ENCODE assay signal across 11 mouse cellular contexts in the genomic region with DNA sequence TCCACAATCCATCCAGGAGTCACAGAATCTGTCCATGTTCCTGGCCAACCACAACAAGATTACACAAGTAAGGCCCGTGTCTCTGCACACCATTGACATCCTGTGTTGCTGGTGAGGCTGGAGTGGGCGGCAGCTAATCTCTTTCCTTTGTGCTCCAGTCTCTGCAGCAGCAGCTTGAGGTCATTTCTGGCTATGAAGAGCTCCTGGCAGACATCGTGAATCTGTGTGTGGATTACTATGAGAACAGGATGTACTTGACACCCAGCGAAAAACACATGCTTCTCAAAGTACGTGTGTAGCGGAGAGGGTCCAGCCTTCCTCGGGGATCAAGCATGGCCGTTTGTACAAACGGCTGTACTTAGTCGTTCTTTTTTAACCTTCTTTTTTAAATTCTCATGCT. TPM values are rescaled to one million over a fixed set of nuclear protein-coding genes. Genes with fewer than 3 reads are reported as not detected.
DNase-seq lines count a peak whose midpoint lies in the region; ATAC-seq and TF ChIP-seq lines count a peak whose summit lies in the region.
"Had no signal": no experiment of that assay in that cellular context is flagged by ENCODE, and none has a peak within 500 bp of the region (broad histone marks: within the 10 kb centered on the region; RNA-seq: fewer than 3 reads in every experiment).

No protein-coding gene starts in this region.

- no peaks in the 10 kb centered on the region for H3K9me3 ChIP-seq in heart, embryonic 11.5 days (replicated peaks; ENCODE audit: control insufficient read depth, low read length)
- no peaks in the 10 kb centered on the region for H3K9me3 ChIP-seq in heart, postnatal 0 days (replicated peaks; ENCODE audit: control insufficient read depth, low read length)
- H3K9me3 ChIP-seq in forebrain, embryonic 13.5 days (replicated peaks), result no peaks in the 10 kb centered on the region
- H3K9me3 ChIP-seq: G1E had no signal

- TF ChIP-seq CTCF in heart, postnatal 0 days (IDR thresholded peaks at IDR 0.05; ENCODE audit: low read depth), result no peak

- no peak overlapping the region for H3K27ac ChIP-seq in heart, embryonic 11.5 days (ENCODE audit: low read depth, low read length)
- peak overlapping the region; percentile 65 for H3K27ac ChIP-seq in heart, postnatal 0 days (ENCODE audit: low read depth)
- H3K27ac ChIP-seq in forebrain, embryonic 13.5 days, result no peak overlapping the region

- peak; percentile 99 for DNase-seq in heart, adult 11 months
- DNase-seq in gastrocnemius, postnatal 10 days, result peak; percentile 13
- peak; percentile 65 for DNase-seq in heart, postnatal 0 days (ENCODE audit: low spot score)
- peak; percentile 44 for DNase-seq in lung, postnatal 14 days
- no peak for DNase-seq in layer of hippocampus, postnatal 36 days

- peak; percentile 54; the same call in 1 of the 2 replicates for TF ChIP-seq EP300 in heart, postnatal 0 days (IDR thresholded peaks at IDR 0.05; ENCODE audit: low read depth)

- H3K27me3 ChIP-seq in heart, embryonic 11.5 days (ENCODE audit: control insufficient read depth, insufficient read depth, low read length), result no peaks in the 10 kb centered on the region
- H3K27me3 ChIP-seq in heart, postnatal 0 days (ENCODE audit: control insufficient read depth, insufficient read depth, low read length), result no peaks in the 10 kb centered on the region
- H3K27me3 ChIP-seq in forebrain, embryonic 13.5 days, result no peaks in the 10 kb centered on the region

- peaks cover 31% of the 10 kb centered on the region for H3K36me3 ChIP-seq in heart, embryonic 11.5 days (ENCODE audit: control insufficient read depth, insufficient read depth, low read length)
- peaks cover 89% of the 10 kb centered on the region for H3K36me3 ChIP-seq in heart, postnatal 0 days (replicated peaks; ENCODE audit: control insufficient read depth, insufficient read depth, low read length)
- peaks cover 91% of the 10 kb centered on the region for H3K36me3 ChIP-seq in forebrain, embryonic 13.5 days (ENCODE audit: poor library complexity, severe bottlenecking)

- H3K9ac ChIP-seq in heart, embryonic 11.5 days (ENCODE audit: low read depth, low read length), result no peak overlapping the region
- no peak overlapping the region for H3K9ac ChIP-seq in heart, postnatal 0 days (replicated peaks; ENCODE audit: low read depth, low read length)
- H3K9ac ChIP-seq in forebrain, embryonic 13.5 days, result no peak overlapping the region

- H3K4me3 ChIP-seq in heart, embryonic 11.5 days (ENCODE audit: low read depth, low read length), result no peak overlapping the region
- no peak overlapping the region for H3K4me3 ChIP-seq in heart, postnatal 0 days (ENCODE audit: low read depth, low read length)
- H3K4me3 ChIP-seq in forebrain, embryonic 13.5 days, result no peak overlapping the region

- 77% methylated on average over 10 of the region's 10 CpGs for WGBS in heart, embryonic 11.5 days (ENCODE audit: insufficient replicate concordance)
- WGBS in heart, postnatal 0 days, result 54% methylated on average over 10 of the region's 10 CpGs
- WGBS in forebrain, embryonic 13.5 days, result 89% methylated on average over 10 of the region's 10 CpGs

- no peak for ATAC-seq in heart, embryonic 11.5 days (replicated peaks; ENCODE audit: insufficient number of reproducible peaks, low FRiP score, low TSS enrichment)
- peak; percentile 89 for ATAC-seq in heart, postnatal 0 days (ENCODE audit: insufficient read depth, low read depth)
- ATAC-seq in forebrain, embryonic 13.5 days, result no peak
- no peak for ATAC-seq in monocyte, adult 5-6 weeks (replicated peaks; ENCODE audit: insufficient number of reproducible peaks, low FRiP score, low TSS enrichment, poor library complexity, severe bottlenecking)
- ATAC-seq: inflammation-experienced regulatory T-cells, adult 6 months had no signal

- H3K4me2 ChIP-seq in heart, embryonic 11.5 days, result no peak overlapping the region
- no peak overlapping the region for H3K4me2 ChIP-seq in heart, postnatal 0 days (ENCODE audit: low read depth, low read length)
- H3K4me2 ChIP-seq in forebrain, embryonic 13.5 days, result no peak overlapping the region
- H3K4me2 ChIP-seq: liver, embryonic 11.5 days had no signal

- H3K4me1 ChIP-seq in heart, embryonic 11.5 days (ENCODE audit: control insufficient read depth, insufficient read depth, low read length), result no peaks in the 10 kb centered on the region
- H3K4me1 ChIP-seq in heart, postnatal 0 days (ENCODE audit: control insufficient read depth, insufficient read depth), result no peaks in the 10 kb centered on the region
- no peaks in the 10 kb centered on the region for H3K4me1 ChIP-seq in forebrain, embryonic 13.5 days

RNA-seq across cellular contexts. Expression of gene Cyfip1, which starts 36.2 kb away (rescaled TPM):
- 55.4 and 64.8 TPM in 2 replicates for polyA plus RNA-seq in heart, embryonic 11.5 days (2014; fragmentation: Nextera tagmentation; extraction: Ambion mirVana)
- 10 to 100 TPM; 32.1 to 39.8 TPM for total RNA-seq in gastrocnemius, postnatal 10 days (2021)
- 36.3 and 39.7 TPM in 2 replicates for total RNA-seq in heart, postnatal 0 days (2014; rRNA removed; ENCODE audit: low replicate concordance)
- polyA plus RNA-seq in heart, postnatal 0 days (2015; fragmentation: Nextera tagmentation; extraction: Ambion mirVana), result 29.4 and 31.8 TPM in 2 replicates
- polyA plus RNA-seq in forebrain, embryonic 13.5 days (2015; fragmentation: Nextera tagmentation; extraction: Ambion mirVana), result 65.2 and 67.2 TPM in 2 replicates
- 93.0 to 117 TPM (median 105 TPM) in 3 replicates for total RNA-seq in monocyte, adult 5-6 weeks (2017)
- total RNA-seq in layer of hippocampus, postnatal 36 days (2021), result 100 to 1,000 TPM; 107 to 121 TPM

Comparison
In these comparisons a context has a peak if more than half of its experiments do, and no peak if none do; other contexts are left out.
1. DNase-seq: peak in heart, adult 11 months (single experiment), gastrocnemius, postnatal 10 days (single experiment), heart, postnatal 0 days (single experiment) and lung, postnatal 14 days (single experiment); none in layer of hippocampus, postnatal 36 days (0 of 2).